Mouse (Mus musculus): ENCODE data around the gene Opcml.

- TF ChIP-seq ZNF384 (IDR thresholded peaks at IDR 0.05; ENCODE audit: low read depth, low read length) (no peak), ZC3H11A (IDR thresholded peaks at IDR 0.05; ENCODE audit: borderline replicate concordance, low read depth, low read length) (no peak)
Observed at GRCm38 (mm10) chr9:27824424-27824823, 33.8 kb downstream of the Opcml start.
